ENCODE assay signal across 14 mouse cellular contexts in genomic region chr14:118566809-118567208, GRCm38 (mm10).
A peak's percentile ranks its signal among the peaks of the same experiment; 100 is the strongest.
DNase-seq lines count a peak whose midpoint lies in the region; ATAC-seq and TF ChIP-seq lines count a peak whose summit lies in the region.
"Had no signal": no experiment of that assay in that cellular context is flagged by ENCODE, and none has a peak within 500 bp of the region (broad histone marks: within the 10 kb centered on the region; RNA-seq: fewer than 3 reads in every experiment).

No protein-coding gene starts in this region.

- no peak for DNase-seq in lung, postnatal 10 days
- no peak for DNase-seq in hindbrain, postnatal 0 days (ENCODE audit: low spot score)
- DNase-seq: cerebellum, postnatal 36 days; heart, postnatal 10 days; kidney, adult 8-10 months; liver, postnatal 0 days; thymus, postnatal 4 days had no signal

- H3K36me3 ChIP-seq in lung, embryonic 15.5 days: no peaks in the 10 kb centered on the region
- H3K36me3 ChIP-seq in forebrain, embryonic 13.5 days (ENCODE audit: poor library complexity, severe bottlenecking): no peaks in the 10 kb centered on the region
- H3K36me3 ChIP-seq in hindbrain, postnatal 0 days (ENCODE audit: insufficient read depth, low read length): no peaks in the 10 kb centered on the region
- H3K36me3 ChIP-seq in stomach, embryonic 14.5 days (ENCODE audit: control insufficient read depth, insufficient read depth, low read length): no peaks in the 10 kb centered on the region
- H3K36me3 ChIP-seq: limb, embryonic 10.5 days had no signal

- no peaks in the 10 kb centered on the region for H3K27me3 ChIP-seq in lung, embryonic 15.5 days
- H3K27me3 ChIP-seq in forebrain, embryonic 13.5 days: peaks cover 18% of the 10 kb centered on the region; the same call in 1 of the 2 replicates
- no peaks in the 10 kb centered on the region for H3K27me3 ChIP-seq in hindbrain, postnatal 0 days (ENCODE audit: insufficient read depth, low read length)
- H3K27me3 ChIP-seq in stomach, embryonic 14.5 days (ENCODE audit: control insufficient read depth, insufficient read depth, low read length): no peaks in the 10 kb centered on the region

- peak overlapping the region; percentile 49 for H3K27ac ChIP-seq in lung, embryonic 15.5 days
- peak overlapping the region; percentile 52 for H3K27ac ChIP-seq in forebrain, embryonic 13.5 days
- H3K27ac ChIP-seq in hindbrain, postnatal 0 days: no peak overlapping the region
- H3K27ac ChIP-seq in stomach, embryonic 14.5 days (ENCODE audit: low read length): peak overlapping the region; percentile 80
- H3K27ac ChIP-seq: limb, embryonic 10.5 days had no signal

- no peak for TF ChIP-seq CTCF in hindbrain, postnatal 0 days (IDR thresholded peaks at IDR 0.05; ENCODE audit: low read depth)

- WGBS in lung, embryonic 15.5 days: 67% methylated on average over 5 of the region's 5 CpGs
- WGBS in forebrain, embryonic 13.5 days: 66% methylated on average over 5 of the region's 5 CpGs
- 68% methylated on average over 5 of the region's 5 CpGs for WGBS in hindbrain, postnatal 0 days
- 74% methylated on average over 5 of the region's 5 CpGs for WGBS in stomach, embryonic 14.5 days

- no peaks in the 10 kb centered on the region for H3K9me3 ChIP-seq in lung, embryonic 15.5 days
- no peaks in the 10 kb centered on the region for H3K9me3 ChIP-seq in forebrain, embryonic 13.5 days (replicated peaks)
- H3K9me3 ChIP-seq in hindbrain, postnatal 0 days (ENCODE audit: low read length): no peaks in the 10 kb centered on the region
- no peaks in the 10 kb centered on the region for H3K9me3 ChIP-seq in stomach, embryonic 14.5 days (ENCODE audit: control insufficient read depth, low read depth, low read length)
- H3K9me3 ChIP-seq: limb, embryonic 10.5 days had no signal

- H3K4me3 ChIP-seq in lung, embryonic 15.5 days: no peak overlapping the region
- H3K4me3 ChIP-seq in forebrain, embryonic 13.5 days: no peak overlapping the region
- no peak overlapping the region for H3K4me3 ChIP-seq in hindbrain, postnatal 0 days (ENCODE audit: low read length)
- no peak overlapping the region for H3K4me3 ChIP-seq in stomach, embryonic 14.5 days (ENCODE audit: low read depth, low read length)
- H3K4me3 ChIP-seq: erythroblast, embryonic 14.5 days; limb, embryonic 10.5 days had no signal

- peak overlapping the region; percentile 40 for H3K4me2 ChIP-seq in lung, embryonic 15.5 days
- H3K4me2 ChIP-seq in forebrain, embryonic 13.5 days: peak overlapping the region; percentile 40
- H3K4me2 ChIP-seq in hindbrain, postnatal 0 days (ENCODE audit: low read depth, low read length): peak overlapping the region; percentile 30; the same call in 1 of the 2 replicates
- H3K4me2 ChIP-seq in stomach, embryonic 14.5 days (replicated peaks; ENCODE audit: low read depth, low read length): peak overlapping the region; percentile 28; the same call in 1 of the 2 replicates

- ATAC-seq in lung, embryonic 15.5 days (ENCODE audit: borderline replicate concordance, extremely low read depth, low FRiP score, low TSS enrichment): no peak
- ATAC-seq in forebrain, embryonic 13.5 days: peak; percentile 37; the same call in 1 of the 2 replicates
- ATAC-seq in hindbrain, postnatal 0 days: no peak
- no peak for ATAC-seq in stomach, embryonic 14.5 days (ENCODE audit: insufficient number of reproducible peaks, insufficient read depth, low FRiP score, low read depth)
- ATAC-seq in activated CD4-positive, CD25-positive, alpha-beta regulatory T cell, adult 4 months: no peak
- no peak for ATAC-seq in erythroblast, adult 5-6 weeks (replicated peaks; ENCODE audit: low FRiP score, poor library complexity, severe bottlenecking)
- ATAC-seq: liver, postnatal 0 days had no signal

- peaks cover 8% of the 10 kb centered on the region; the same call in 1 of the 2 replicates for H3K4me1 ChIP-seq in lung, embryonic 15.5 days
- peaks cover 18% of the 10 kb centered on the region for H3K4me1 ChIP-seq in forebrain, embryonic 13.5 days
- peaks cover 5% of the 10 kb centered on the region; the same call in 1 of the 2 replicates for H3K4me1 ChIP-seq in hindbrain, postnatal 0 days (ENCODE audit: insufficient read depth, low read length)
- peaks cover 8% of the 10 kb centered on the region; the same call in 1 of the 2 replicates for H3K4me1 ChIP-seq in stomach, embryonic 14.5 days (ENCODE audit: control insufficient read depth, insufficient read depth, low read length)

- no peak overlapping the region for H3K9ac ChIP-seq in lung, embryonic 15.5 days
- no peak overlapping the region for H3K9ac ChIP-seq in forebrain, embryonic 13.5 days
- peak overlapping the region; percentile 9; the same call in 1 of the 2 replicates for H3K9ac ChIP-seq in hindbrain, postnatal 0 days (replicated peaks; ENCODE audit: low read length)
- no peak overlapping the region for H3K9ac ChIP-seq in stomach, embryonic 14.5 days (replicated peaks; ENCODE audit: low read depth, low read length)
- H3K9ac ChIP-seq: liver, postnatal 0 days had no signal
